ENCODE assay signal across 7 mouse cellular contexts in genomic region chr2:121594660-121595291, GRCm38 (mm10).
A peak's percentile ranks its signal among the peaks of the same experiment; 100 is the strongest.
DNase-seq lines count a peak whose midpoint lies in the region; ATAC-seq and TF ChIP-seq lines count a peak whose summit lies in the region.

No protein-coding gene starts in this region.

- peak; percentile 91 for ATAC-seq in G1E (ENCODE audit: extremely low read depth, insufficient number of reproducible peaks, low FRiP score, poor library complexity, severe bottlenecking)

- intact Hi-C loops in heart, postnatal 36 days (cut with DNase I) = no loop called here

- peaks cover 4% of the 10 kb centered on the region for H3K36me3 ChIP-seq in G1E (replicated peaks)

- TF ChIP-seq CTCF in G1E (IDR thresholded peaks at IDR 0.05; ENCODE audit: low read depth, low read length) = no peak

- H3K9me3 ChIP-seq in G1E (replicated peaks) = no peaks in the 10 kb centered on the region

- peak overlapping the region; percentile 57; the same call in 1 of the 2 replicates for H3K4me3 ChIP-seq in G1E (ENCODE audit: low read depth, low read length)
- no peak overlapping the region for H3K4me3 ChIP-seq in brown adipose tissue, adult 24 weeks (ENCODE audit: insufficient read depth, low read depth, low read length)

- DNase-seq in G1E (ENCODE audit: low spot score) = peak; percentile 57
- peak; percentile 41 to 68 for DNase-seq in heart, postnatal 36 days
- DNase-seq in lung, postnatal 10 days = peak; percentile 66
- DNase-seq in right cerebral cortex, postnatal 14 days = no peak
- no peak for DNase-seq in layer of hippocampus, postnatal 14 days (ENCODE audit: low spot score in 2 of 2)
- no peak for DNase-seq in B cell, adult 2 months

- 0 out of 2 replicates have a peak overlapping the region, but pooled peaks have one; percentile 25 for H3K27ac ChIP-seq in brown adipose tissue, adult 24 weeks (replicated peaks; ENCODE audit: low read depth, low read length)

- peaks cover 54% of the 10 kb centered on the region for H3K4me1 ChIP-seq in G1E (ENCODE audit: insufficient read depth, low read depth, low read length)
- H3K4me1 ChIP-seq in brown adipose tissue, adult 24 weeks (ENCODE audit: control insufficient read depth, insufficient read depth, insufficient read length, low read length) = peaks cover 6% of the 10 kb centered on the region; the same call in 1 of the 2 replicates

- H3K27me3 ChIP-seq in G1E (ENCODE audit: insufficient read depth, low read length) = peaks cover 16% of the 10 kb centered on the region

Comparison
In these comparisons a context has a peak if more than half of its experiments do, and no peak if none do; other contexts are left out.
1. DNase-seq: peak in G1E (single experiment), heart, postnatal 36 days (2 of 2) and lung, postnatal 10 days (single experiment); none in right cerebral cortex, postnatal 14 days (single experiment), layer of hippocampus, postnatal 14 days (0 of 2) and B cell, adult 2 months (0 of 2).